Mouse (Mus musculus) MEL (cell line): ENCODE results near the gene Cyren. TPM values are rescaled to one million over a fixed set of nuclear protein-coding genes. Genes with fewer than 3 reads are reported as not detected.
A peak's percentile ranks its signal among the peaks of the same experiment; 100 is the strongest.

ENCODE experiments used
- DNase-seq: peaks from one replicate; pipeline ENCODE4 v3.0.0; 2011; ENCODE audit warnings: low read depth, low spot score
- H3K27ac ChIP-seq: 2 replicates; pipeline ENCODE4 v1.5.1; 2012; ENCODE audit warnings: low read depth, mild to moderate bottlenecking, control low read depth, low read length, moderate library complexity; ENCODE audit not compliant: control insufficient read depth
- H3K27me3 ChIP-seq, 2 experiments: fragments of 150-350 bp in 1 of 2; sonication (generic) in 1 of 2; 2 replicates each; pipeline ENCODE4 v1.6.1; 2012; ENCODE audit warnings: low read length in 2 of 2, mild to moderate bottlenecking in 2 of 2, improper control_type of control experiment in 1 of 2, moderate library complexity in 1 of 2; ENCODE audit not compliant: insufficient read depth in 2 of 2, control insufficient read depth in 1 of 2
- H3K36me3 ChIP-seq, 2 experiments: 2 replicates each; pipeline ENCODE4 v1.6.1; 2012 to 2014; ENCODE audit warnings: low read length in 2 of 2, improper control_type of control experiment in 1 of 2, inconsistent platforms in 1 of 2, mild to moderate bottlenecking in 1 of 2; ENCODE audit not compliant: insufficient read depth in 2 of 2, control insufficient read depth in 1 of 2
- H3K4me1 ChIP-seq, 2 experiments: fragments of 150-350 bp in 1 of 2; sonication (generic) in 1 of 2; 2 replicates each; pipeline ENCODE4 v1.6.1; 2012; ENCODE audit warnings: low read length in 2 of 2, improper control_type of control experiment in 1 of 2, mild to moderate bottlenecking in 1 of 2; ENCODE audit not compliant: insufficient read depth in 2 of 2, control insufficient read depth in 1 of 2
- H3K4me3 ChIP-seq, 2 experiments: fragments of 150-350 bp in 1 of 2; sonication (generic) in 1 of 2; 2 replicates each; pipeline ENCODE4 v1.5.1; 2012; ENCODE audit warnings: low read depth in 2 of 2, low read length in 2 of 2, mild to moderate bottlenecking in 2 of 2, moderate library complexity in 2 of 2, control low read depth in 1 of 2, improper control_type of control experiment in 1 of 2; ENCODE audit not compliant: control insufficient read depth in 1 of 2, insufficient read depth in 1 of 2
- H3K79me2 ChIP-seq: 2 replicates; pipeline ENCODE4 v1.6.1; 2012; ENCODE audit warnings: mild to moderate bottlenecking, low read length, moderate library complexity; ENCODE audit not compliant: control insufficient read depth, poor library complexity, insufficient read depth
- H3K9ac ChIP-seq: 2 replicates; pipeline ENCODE4 v1.6.1; 2012; ENCODE audit warnings: low read depth, mild to moderate bottlenecking, control low read depth, low read length, moderate library complexity; ENCODE audit not compliant: control insufficient read depth, poor library complexity, severe bottlenecking
- H3K9me3 ChIP-seq: fragments of 150-350 bp; sonication (generic); replicated peaks from 2 replicates; pipeline ENCODE4 v1.6.1; 2012; ENCODE audit warnings: mild to moderate bottlenecking, low read length, improper control_type of control experiment, moderate library complexity; ENCODE audit not compliant: insufficient read depth
- BHLHE40 ChIP-seq: IDR thresholded peaks from 2 replicates; pipeline ENCODE4 v1.6.1; 2012; ENCODE audit warnings: low read depth, mild to moderate bottlenecking, inconsistent platforms, low read length, improper control_type of control experiment, borderline replicate concordance
- CHD1 ChIP-seq: IDR thresholded peaks from 2 replicates; pipeline ENCODE4 v1.6.1; 2012; ENCODE audit warnings: low read depth, mild to moderate bottlenecking, inconsistent platforms, low read length, improper control_type of control experiment
- EP300 ChIP-seq, 2 experiments: IDR thresholded peaks; 2 replicates each; pipeline ENCODE4 v1.6.1; 2011; ENCODE audit warnings: improper control_type of control experiment in 2 of 2, low read length in 2 of 2, low read depth in 1 of 2, mild to moderate bottlenecking in 1 of 2
- ETS1 ChIP-seq: IDR thresholded peaks from 2 replicates; pipeline ENCODE4 v1.6.1; 2012; ENCODE audit warnings: low read depth, mild to moderate bottlenecking, inconsistent platforms, low read length, improper control_type of control experiment, moderate library complexity
- GATA1 ChIP-seq: IDR thresholded peaks from 2 replicates; pipeline ENCODE4 v1.6.1; 2011; ENCODE audit warnings: low read depth, low read length, improper control_type of control experiment
- MAZ ChIP-seq: IDR thresholded peaks from 2 replicates; pipeline ENCODE4 v1.6.1; 2012; ENCODE audit warnings: low read depth, mild to moderate bottlenecking, inconsistent platforms, low read length, improper control_type of control experiment
- RAD21 ChIP-seq: IDR thresholded peaks from 2 replicates; pipeline ENCODE4 v1.6.1; 2011; ENCODE audit warnings: mild to moderate bottlenecking, low read depth, low read length, improper control_type of control experiment
- RCOR1 ChIP-seq: IDR thresholded peaks from 2 replicates; pipeline ENCODE4 v1.6.1; 2012; ENCODE audit warnings: low read depth, mild to moderate bottlenecking, inconsistent platforms, low read length, improper control_type of control experiment
- SMC3 ChIP-seq: IDR thresholded peaks from 2 replicates; pipeline ENCODE4 v1.6.1; 2011; ENCODE audit warnings: low read depth, low read length, improper control_type of control experiment
- TAL1 ChIP-seq: IDR thresholded peaks from 2 replicates; pipeline ENCODE4 v1.6.1; 2012; ENCODE audit warnings: mild to moderate bottlenecking, inconsistent platforms, low read length, moderate library complexity, mixed read lengths
- TCF12 ChIP-seq: IDR thresholded peaks from 2 replicates; pipeline ENCODE4 v1.6.1; 2014; ENCODE audit warnings: low read depth, mild to moderate bottlenecking, inconsistent platforms, low read length, improper control_type of control experiment, moderate library complexity
- UBTF ChIP-seq: IDR thresholded peaks from 2 replicates; pipeline ENCODE4 v1.6.1; 2012; ENCODE audit warnings: low read depth, mild to moderate bottlenecking, inconsistent platforms, low read length, improper control_type of control experiment, moderate library complexity, borderline replicate concordance; ENCODE audit not compliant: insufficient read depth
- USF1 ChIP-seq: IDR thresholded peaks from 2 replicates; pipeline ENCODE4 v1.6.1; 2014; ENCODE audit warnings: low read depth, mild to moderate bottlenecking, inconsistent platforms, low read length, improper control_type of control experiment, moderate library complexity
- USF2 ChIP-seq, 2 experiments: IDR thresholded peaks; 2 replicates each; pipeline ENCODE4 v1.6.1; 2011 to 2012; ENCODE audit warnings: improper control_type of control experiment in 2 of 2, low read length in 2 of 2, borderline replicate concordance in 1 of 2, inconsistent platforms in 1 of 2, low read depth in 1 of 2, mild to moderate bottlenecking in 1 of 2; ENCODE audit not compliant: insufficient read depth in 1 of 2
- ZMIZ1 ChIP-seq: IDR thresholded peaks from 2 replicates; pipeline ENCODE4 v1.6.1; 2012; ENCODE audit warnings: low read depth, mild to moderate bottlenecking, inconsistent platforms, low read length, improper control_type of control experiment, moderate library complexity
- polyA plus RNA-seq, 2 experiments: library from polyadenylated mRNA; stranded (reverse) in 1 of 2; unstranded in 1 of 2; fragments of >175 nt in 1 of 2; fragments of >200 nt in 1 of 2; gene quantifications; 2 replicates each; pipeline versions ENCODE4 v1.2.1 to v1.2.4; 2012; ENCODE audit warnings: low replicate concordance in 2 of 2, low read depth in 1 of 2; ENCODE audit not compliant: insufficient read length in 2 of 2, insufficient read depth in 1 of 2, missing spikeins in 1 of 2
- total RNA-seq: library from RNA; depleted of rRNA; stranded (reverse); fragments of 300-350 nt; gene quantifications from 2 replicates; pipeline ENCODE4 v1.2.3, GENCODE M21; 2012

Cyren gene
- total and polyA plus RNA-seq, 3 experiments, result 10.1 to 15.9 TPM; not detected in 1

DNA sequence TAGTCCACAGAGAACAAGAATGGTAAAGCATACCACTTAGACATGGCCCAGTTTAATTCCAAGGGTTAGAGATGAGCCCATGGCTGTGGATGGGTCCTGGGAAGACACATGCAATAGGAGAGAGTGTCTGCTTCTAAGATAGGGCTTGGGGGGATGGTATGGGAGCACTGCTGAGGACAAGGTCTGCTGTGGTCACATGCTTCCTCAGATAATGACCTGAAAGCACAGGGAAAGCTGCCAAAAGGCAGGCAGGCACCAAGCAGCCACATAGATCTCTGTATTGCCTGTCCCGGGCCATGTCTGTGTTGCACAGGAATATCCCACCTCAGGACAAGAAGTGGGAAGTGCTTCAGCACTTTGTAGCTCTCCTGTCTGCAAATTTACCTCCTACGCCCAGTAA is 21.3 kb upstream of the Cyren start:
- peak; percentile 72 for DNase-seq
- no peak overlapping the region for H3K27ac ChIP-seq
- H3K9me3 ChIP-seq, result no peaks in the 10 kb centered on the region
- H3K36me3 ChIP-seq, result peaks cover 0 to 16% of the 10 kb centered on the region in 2 experiments; a peak in 3 of 4 replicates
- no peaks in the 10 kb centered on the region; the same call in 1 of the 2 replicates for H3K79me2 ChIP-seq
- TF ChIP-seq CHD1, result no peak
- peak; percentile 81 for TF ChIP-seq USF1
- peak; percentile 43; the same call in 1 of the 2 replicates for TF ChIP-seq ETS1
- TF ChIP-seq RAD21, result no peak
- 0 out of 2 replicates have a peak, but pooled peaks have one; percentile 16 for TF ChIP-seq BHLHE40
- 0 out of 4 replicates have a peak, but pooled peaks of 1 of the 2 experiments have one; percentile 8 for TF ChIP-seq USF2 (IDR thresholded peaks at IDR 0.05; ENCODE audit: borderline replicate concordance in 1 of 2, insufficient read depth in 1 of 2, low read depth in 1 of 2, low read length in 2 of 2)
- TF ChIP-seq GATA1, result peak; percentile 47; the same call in 1 of the 2 replicates
- peak; percentile 44 to 51; a peak in 3 of 4 replicates for TF ChIP-seq EP300 (IDR thresholded peaks at IDR 0.05; ENCODE audit: low read depth in 1 of 2, low read length in 2 of 2)
- TF ChIP-seq RCOR1, result no peak
- peak; percentile 53 for TF ChIP-seq TAL1
- no peak for TF ChIP-seq UBTF
- no peak for TF ChIP-seq MAZ
- peaks cover 2 to 24% of the 10 kb centered on the region in 2 experiments for H3K4me1 ChIP-seq
- H3K27me3 ChIP-seq, result no peaks in the 10 kb centered on the region
- H3K4me3 ChIP-seq, result no peak overlapping the region
- H3K9ac ChIP-seq, result no peak overlapping the region

DNA sequence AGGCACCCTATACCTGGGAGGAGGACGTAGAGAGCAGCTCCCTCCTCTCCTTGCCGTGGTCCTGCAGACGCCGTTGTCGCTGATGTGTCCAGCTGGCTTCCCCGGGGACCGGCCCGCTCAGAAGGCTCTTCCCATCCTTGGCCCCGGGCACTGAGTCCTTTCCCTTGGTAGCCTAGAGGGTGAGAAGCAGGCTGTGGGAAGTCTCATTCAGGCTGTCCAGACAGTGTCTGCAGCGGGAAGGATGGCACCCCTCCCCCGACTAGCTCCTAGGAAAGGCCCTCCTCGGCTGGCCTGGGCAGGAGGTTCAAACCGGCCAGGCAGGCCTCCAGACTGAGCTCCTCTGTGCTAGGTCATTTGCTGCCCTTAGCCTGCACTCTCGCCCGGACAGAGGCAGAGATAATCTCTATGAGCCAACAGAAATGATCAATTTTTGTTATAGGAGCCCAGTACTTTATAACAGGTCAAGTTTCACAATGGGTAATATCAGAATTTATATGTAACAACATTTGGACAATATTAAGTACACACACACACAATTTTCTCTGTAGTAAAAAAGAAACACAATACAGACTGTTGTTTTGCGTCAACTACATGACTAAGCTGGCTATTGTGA is 18.4 kb upstream of the Cyren start:
- no peaks in the 10 kb centered on the region for H3K27me3 ChIP-seq
- no peak overlapping the region for H3K9ac ChIP-seq
- TF ChIP-seq SMC3, result no peak
- TF ChIP-seq TCF12, result no peak
- no peak for TF ChIP-seq UBTF
- no peak for TF ChIP-seq BHLHE40
- no peak for TF ChIP-seq ZMIZ1
- H3K79me2 ChIP-seq, result no peaks in the 10 kb centered on the region
- no peaks in the 10 kb centered on the region for H3K9me3 ChIP-seq
- peaks cover 2 to 8% of the 10 kb centered on the region in 2 experiments; a peak in 3 of 4 replicates for H3K4me1 ChIP-seq
- peaks cover 0 to 10% of the 10 kb centered on the region in 2 experiments; a peak in 3 of 4 replicates for H3K36me3 ChIP-seq
- H3K4me3 ChIP-seq, result no peak overlapping the region
- no peak for DNase-seq
- H3K27ac ChIP-seq, result no peak overlapping the region
